Mouse (Mus musculus): ENCODE results near the gene Dazap2. TPM values are rescaled to one million over a fixed set of nuclear protein-coding genes. Genes with fewer than 3 reads are reported as not detected.

The Dazap2 gene
- polyA plus RNA-seq, 1 experiment from 2014 or later, result 152 TPM

DNA sequence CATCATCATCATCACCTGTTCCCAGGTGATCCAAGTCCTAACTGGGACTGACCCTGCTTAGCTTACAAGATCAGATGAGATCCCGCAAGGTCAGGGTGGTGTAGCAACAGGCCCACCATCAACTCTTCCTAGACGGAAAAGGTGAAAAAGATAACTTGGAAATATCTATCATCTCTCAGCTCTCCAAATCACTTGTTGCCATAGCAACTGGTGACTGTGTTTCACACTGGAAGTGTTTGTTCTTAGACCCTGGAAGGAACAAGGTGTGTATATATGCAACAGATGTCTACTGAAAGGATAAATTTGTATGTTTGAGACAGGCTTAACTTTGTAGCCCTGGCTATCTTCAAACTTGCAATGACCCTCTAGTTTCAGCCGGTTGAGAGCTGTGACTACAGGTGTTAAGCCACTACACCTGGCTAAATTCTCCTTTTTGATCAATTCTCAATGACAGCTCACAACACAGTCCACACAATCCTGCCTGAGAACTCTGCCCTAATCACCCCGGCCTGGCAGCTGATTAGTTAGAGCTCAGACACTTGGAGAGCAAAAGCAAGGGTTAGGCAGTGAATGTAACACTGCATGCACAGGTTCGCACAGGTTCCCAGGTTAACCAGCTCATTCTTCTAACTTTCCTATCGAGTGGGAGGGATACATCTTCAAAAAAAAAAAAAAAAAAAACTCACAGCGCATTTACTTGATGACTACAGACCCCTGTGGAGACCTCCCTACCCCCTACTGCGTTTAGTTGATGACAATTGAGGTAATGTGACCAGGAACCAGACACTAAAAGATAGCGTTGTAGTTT is 50.5 kb downstream of the Dazap2 start:
- Histone ChIP-seq H3K4me1 (replicated peaks; ENCODE audit: control insufficient read depth, insufficient read depth, low read length) (no peaks in the 10 kb centered on the region), H3K27me3 (replicated peaks; ENCODE audit: control insufficient read depth, insufficient read depth, low read length) (no peaks in the 10 kb centered on the region), H3K36me3 (ENCODE audit: control insufficient read depth, insufficient read depth) (no peaks in the 10 kb centered on the region), H3K9ac (replicated peaks; ENCODE audit: low read depth, low read length) (no peak overlapping the region), H3K27ac (ENCODE audit: low read length) (no peak overlapping the region), H3K9me3 (ENCODE audit: control insufficient read depth, low read length) (no peaks in the 10 kb centered on the region), H3K4me2 (ENCODE audit: low read length) (no peak overlapping the region), H3K4me3 (replicated peaks; ENCODE audit: low read length) (no peak overlapping the region)
- ATAC-seq, result no peak
- 43% methylated on average over 9 of the region's 9 CpGs for WGBS

DNA sequence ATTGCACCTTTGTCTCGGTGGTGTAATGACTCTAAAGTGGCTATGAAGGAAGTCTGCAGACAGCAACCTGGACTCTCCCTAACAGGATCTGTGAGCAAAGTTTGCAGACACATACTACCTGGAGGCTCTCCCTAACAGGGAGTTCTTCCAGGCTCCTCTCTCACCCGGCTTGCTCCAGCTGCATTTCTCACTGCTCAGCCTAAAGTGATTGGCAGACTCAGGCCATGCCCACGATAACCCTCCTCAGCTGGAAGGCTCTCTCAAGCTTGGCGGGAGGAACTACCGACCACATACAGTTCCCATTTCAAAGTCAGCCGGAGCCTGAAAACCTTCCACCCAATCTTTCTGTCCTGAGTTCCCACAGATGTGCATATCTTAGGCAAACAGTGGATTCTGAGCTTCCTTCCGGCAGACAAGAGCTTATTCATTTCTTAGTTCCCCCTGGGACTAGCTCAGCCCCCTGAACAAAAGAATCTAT is 51.1 kb downstream of the Dazap2 start:
- H3K9ac ChIP-seq (replicated peaks; ENCODE audit: low read depth, low read length), result no peak overlapping the region
- no peak overlapping the region for H3K4me2 ChIP-seq (ENCODE audit: low read length)
- H3K4me3 ChIP-seq (replicated peaks; ENCODE audit: low read length), result no peak overlapping the region
- H3K36me3 ChIP-seq (ENCODE audit: control insufficient read depth, insufficient read depth), result no peaks in the 10 kb centered on the region
- no peak overlapping the region for H3K27ac ChIP-seq (ENCODE audit: low read length)
- H3K4me1 ChIP-seq (replicated peaks; ENCODE audit: control insufficient read depth, insufficient read depth, low read length), result no peaks in the 10 kb centered on the region
- 16% methylated on average over 7 of the region's 7 CpGs for WGBS
- no peak for ATAC-seq
- no peaks in the 10 kb centered on the region for H3K9me3 ChIP-seq (ENCODE audit: control insufficient read depth, low read length)
- no peaks in the 10 kb centered on the region for H3K27me3 ChIP-seq (replicated peaks; ENCODE audit: control insufficient read depth, insufficient read depth, low read length)

DNA sequence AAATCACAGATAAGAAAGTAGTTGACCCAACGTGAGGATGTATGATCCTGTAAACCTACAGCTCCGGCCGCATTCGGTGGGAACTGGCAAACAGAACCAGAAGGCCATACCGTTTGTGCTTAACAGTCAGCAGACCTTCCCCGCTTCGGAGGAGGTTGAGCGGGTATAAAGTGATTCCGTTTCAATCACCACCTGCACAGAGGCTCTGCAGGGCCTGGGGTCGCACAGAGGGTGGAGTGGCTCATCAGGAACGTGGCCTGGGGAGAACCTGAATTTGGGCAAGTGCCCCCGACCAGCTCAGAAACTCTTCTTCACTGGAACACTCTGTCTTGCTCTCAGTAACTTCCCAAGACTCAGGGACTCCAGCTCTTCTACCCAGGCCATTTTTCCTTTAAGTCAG is 51.7 kb downstream of the Dazap2 start:
- H3K4me1 ChIP-seq (replicated peaks; ENCODE audit: control insufficient read depth, insufficient read depth, low read length), result no peaks in the 10 kb centered on the region
- H3K9ac ChIP-seq (replicated peaks; ENCODE audit: low read depth, low read length), result no peak overlapping the region
- H3K9me3 ChIP-seq (ENCODE audit: control insufficient read depth, low read length), result no peaks in the 10 kb centered on the region
- no peak overlapping the region for H3K4me2 ChIP-seq (ENCODE audit: low read length)
- no peaks in the 10 kb centered on the region for H3K27me3 ChIP-seq (replicated peaks; ENCODE audit: control insufficient read depth, insufficient read depth, low read length)
- 42% methylated on average over 12 of the region's 12 CpGs for WGBS
- no peaks in the 10 kb centered on the region for H3K36me3 ChIP-seq (ENCODE audit: control insufficient read depth, insufficient read depth)
- H3K27ac ChIP-seq (ENCODE audit: low read length), result no peak overlapping the region
- ATAC-seq, result no peak
- H3K4me3 ChIP-seq (replicated peaks; ENCODE audit: low read length), result no peak overlapping the region

DNA sequence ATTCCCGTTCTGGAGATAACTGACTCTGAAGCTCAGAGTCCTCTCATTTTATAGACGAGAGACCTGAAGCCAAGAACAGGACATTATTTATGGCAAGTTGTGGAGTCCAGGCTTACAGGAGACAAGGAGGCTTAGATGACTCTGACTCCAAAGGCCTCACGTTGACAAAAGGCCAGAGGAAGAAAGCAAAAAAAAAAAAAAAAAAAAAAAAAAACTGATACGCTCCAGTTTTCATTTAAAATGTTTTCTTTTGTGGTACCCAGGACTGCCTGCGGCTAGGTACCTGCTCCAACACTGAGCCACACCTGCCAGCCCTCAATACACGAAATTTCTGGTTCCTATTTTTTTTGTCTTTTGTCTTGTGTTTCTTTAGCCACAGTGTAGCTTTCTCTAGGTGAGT is 52.3 kb downstream of the Dazap2 start:
- no peak overlapping the region for H3K4me2 ChIP-seq (ENCODE audit: low read length)
- H3K27me3 ChIP-seq (replicated peaks; ENCODE audit: control insufficient read depth, insufficient read depth, low read length), result no peaks in the 10 kb centered on the region
- no peak overlapping the region for H3K4me3 ChIP-seq (replicated peaks; ENCODE audit: low read length)
- no peaks in the 10 kb centered on the region for H3K9me3 ChIP-seq (ENCODE audit: control insufficient read depth, low read length)
- ATAC-seq, result no peak
- 70% methylated on average over 6 of the region's 6 CpGs for WGBS
- no peaks in the 10 kb centered on the region for H3K4me1 ChIP-seq (replicated peaks; ENCODE audit: control insufficient read depth, insufficient read depth, low read length)
- H3K36me3 ChIP-seq (ENCODE audit: control insufficient read depth, insufficient read depth), result no peaks in the 10 kb centered on the region
- H3K9ac ChIP-seq (replicated peaks; ENCODE audit: low read depth, low read length), result no peak overlapping the region
- H3K27ac ChIP-seq (ENCODE audit: low read length), result no peak overlapping the region

DNA sequence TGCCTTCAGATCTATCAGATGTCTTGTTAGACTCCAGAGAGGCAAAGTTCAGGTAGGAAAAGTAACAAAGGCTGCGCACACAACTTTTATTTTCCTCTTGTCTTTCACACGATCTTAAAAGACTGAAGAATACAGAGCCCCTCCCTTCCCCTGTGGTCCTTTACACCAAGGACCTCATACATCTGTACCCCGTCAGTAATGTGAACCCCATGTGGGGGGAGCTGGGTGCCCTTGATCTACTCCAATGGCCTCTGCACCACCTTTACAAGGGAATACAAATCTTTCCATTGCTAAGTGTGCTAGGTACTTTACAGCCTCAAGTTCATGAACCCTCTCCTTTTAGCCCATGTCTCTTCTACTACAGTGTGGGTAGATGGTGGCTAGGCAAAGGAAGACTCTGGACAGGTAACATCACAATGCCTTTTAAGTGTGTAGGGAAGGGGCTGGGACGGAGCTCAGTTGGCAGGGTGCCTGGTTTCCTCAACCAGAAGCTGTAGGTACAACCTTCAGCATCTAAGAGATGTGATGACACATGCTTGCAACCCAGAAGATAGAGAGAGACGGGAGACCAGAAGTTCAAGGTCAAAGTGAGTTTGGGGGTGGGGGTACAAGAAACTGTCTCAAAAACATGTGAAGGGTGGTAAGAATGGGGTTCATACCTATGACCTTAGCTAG is 52.9 kb downstream of the Dazap2 start:
- H3K9ac ChIP-seq (replicated peaks; ENCODE audit: low read depth, low read length), result no peak overlapping the region
- ATAC-seq, result no peak
- no peak overlapping the region for H3K27ac ChIP-seq (ENCODE audit: low read length)
- no peaks in the 10 kb centered on the region for H3K4me1 ChIP-seq (replicated peaks; ENCODE audit: control insufficient read depth, insufficient read depth, low read length)
- H3K36me3 ChIP-seq (ENCODE audit: control insufficient read depth, insufficient read depth), result no peaks in the 10 kb centered on the region
- H3K4me2 ChIP-seq (ENCODE audit: low read length), result no peak overlapping the region
- H3K4me3 ChIP-seq (replicated peaks; ENCODE audit: low read length), result no peak overlapping the region
- no peaks in the 10 kb centered on the region for H3K9me3 ChIP-seq (ENCODE audit: control insufficient read depth, low read length)
- 90% methylated on average over 5 of the region's 5 CpGs for WGBS
- H3K27me3 ChIP-seq (replicated peaks; ENCODE audit: control insufficient read depth, insufficient read depth, low read length), result no peaks in the 10 kb centered on the region

DNA sequence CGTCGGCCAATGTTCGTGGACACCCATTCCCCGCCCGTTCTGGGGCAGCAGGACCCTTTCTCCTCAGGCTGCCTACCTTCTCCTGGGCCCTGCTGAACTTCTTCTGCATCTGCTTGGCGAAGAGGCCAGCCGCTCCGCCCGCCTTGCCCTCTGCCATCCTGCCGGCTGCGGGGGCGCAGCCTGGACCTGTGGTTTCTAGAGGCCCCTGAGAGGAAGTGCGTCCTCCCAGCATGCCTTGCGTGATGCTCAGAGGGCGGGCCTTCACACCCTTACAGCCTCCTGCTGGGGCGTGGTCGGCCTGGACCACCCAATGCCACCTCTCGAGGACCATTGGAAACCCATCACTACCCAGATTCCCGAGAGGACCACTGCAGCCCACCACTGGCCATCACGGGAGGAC is 54.2 kb downstream of the Dazap2 start, which contains the start of gene Bin2:
Gene Bin2 (minus strand): TSS at position 217 of the 400 bp plus-strand sequence.
- no peaks in the 10 kb centered on the region for H3K4me1 ChIP-seq (replicated peaks; ENCODE audit: control insufficient read depth, insufficient read depth, low read length)
- no peak within 1 kb of the TSS for H3K9ac ChIP-seq (replicated peaks; ENCODE audit: low read depth, low read length)
- no peak within 1 kb of the TSS for H3K4me3 ChIP-seq (replicated peaks; ENCODE audit: low read length)
- WGBS, result 94% methylated on average over 20 of the region's 20 CpGs
- no peaks in the 10 kb centered on the region for H3K36me3 ChIP-seq (ENCODE audit: control insufficient read depth, insufficient read depth)
- no peaks in the 10 kb centered on the region for H3K9me3 ChIP-seq (ENCODE audit: control insufficient read depth, low read length)
- no peak for ATAC-seq
- H3K27ac ChIP-seq (ENCODE audit: low read length), result no peak within 1 kb of the TSS
- H3K4me2 ChIP-seq (ENCODE audit: low read length), result no peak within 1 kb of the TSS
- H3K27me3 ChIP-seq (replicated peaks; ENCODE audit: control insufficient read depth, insufficient read depth, low read length), result no peaks in the 10 kb centered on the region

DNA sequence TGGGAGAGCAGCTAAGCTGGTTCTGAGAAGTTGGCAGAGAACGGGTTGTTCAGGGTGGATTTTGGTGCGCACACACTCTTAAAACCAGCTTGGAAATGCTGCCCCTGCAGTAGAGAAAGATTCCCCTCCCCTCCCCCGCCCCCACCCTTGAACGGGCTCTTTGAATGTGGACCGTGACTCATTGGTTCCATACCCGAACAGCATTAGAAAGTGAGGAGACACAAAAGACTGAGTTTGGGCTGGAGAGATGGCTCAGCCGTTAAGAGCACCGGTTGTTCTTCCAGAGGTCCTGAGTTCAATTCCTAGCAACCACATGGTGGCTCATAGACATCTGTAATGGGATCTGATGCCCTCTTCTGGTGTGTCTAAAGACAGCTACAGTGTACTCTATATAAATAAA is 54.9 kb downstream of the Dazap2 start:
- Histone ChIP-seq H3K36me3 (ENCODE audit: control insufficient read depth, insufficient read depth) (no peaks in the 10 kb centered on the region), H3K27ac (ENCODE audit: low read length) (no peak overlapping the region), H3K27me3 (replicated peaks; ENCODE audit: control insufficient read depth, insufficient read depth, low read length) (no peaks in the 10 kb centered on the region), H3K9ac (replicated peaks; ENCODE audit: low read depth, low read length) (no peak overlapping the region), H3K4me2 (ENCODE audit: low read length) (no peak overlapping the region), H3K4me3 (replicated peaks; ENCODE audit: low read length) (no peak overlapping the region), H3K9me3 (ENCODE audit: control insufficient read depth, low read length) (no peaks in the 10 kb centered on the region), H3K4me1 (replicated peaks; ENCODE audit: control insufficient read depth, insufficient read depth, low read length) (no peaks in the 10 kb centered on the region)
- no peak for ATAC-seq
- WGBS, result 84% methylated on average over 8 of the region's 8 CpGs

Small RNA genes within 50 kb of the gene (microRNA-seq; reads per million reads assigned to microRNA genes)
- gene Mir6961, result not detected

Other genes starting within 250 kb of the Dazap2 start
- gene Gm5475, start 193.2 kb upstream of the Dazap2 start, polyA plus RNA-seq (2015; fragmentation: Nextera tagmentation; extraction: Ambion mirVana), result 0.09 TPM in 2 replicates
- gene Slc11a2, start 190.3 kb upstream of the Dazap2 start, polyA plus RNA-seq (2015; fragmentation: Nextera tagmentation; extraction: Ambion mirVana), result 20.3 and 28.2 TPM in 2 replicates
- gene Letmd1, start 146.3 kb upstream of the Dazap2 start, polyA plus RNA-seq (2015; fragmentation: Nextera tagmentation; extraction: Ambion mirVana), result 52.4 and 58.7 TPM in 2 replicates
- gene Csrnp2, start 119.9 kb upstream of the Dazap2 start, polyA plus RNA-seq (2015; fragmentation: Nextera tagmentation; extraction: Ambion mirVana), result 56.3 and 56.9 TPM in 2 replicates
- 30.7 and 35.1 TPM in 2 replicates for gene Tfcp2, start 63.3 kb upstream of the Dazap2 start, polyA plus RNA-seq (2015; fragmentation: Nextera tagmentation; extraction: Ambion mirVana)
- 52.7 and 53.2 TPM in 2 replicates for gene Pou6f1, start 15.4 kb upstream of the Dazap2 start, polyA plus RNA-seq (2015; fragmentation: Nextera tagmentation; extraction: Ambion mirVana)
- gene Smagp, start 21.6 kb downstream of the Dazap2 start, polyA plus RNA-seq (2015; fragmentation: Nextera tagmentation; extraction: Ambion mirVana), result 2.4 and 3.3 TPM in 2 replicates
- gene Bin2, start 54.2 kb downstream of the Dazap2 start, polyA plus RNA-seq (2015; fragmentation: Nextera tagmentation; extraction: Ambion mirVana), result 0.65 and 0.70 TPM in 2 replicates
- gene Cela1, start 72.6 kb downstream of the Dazap2 start, polyA plus RNA-seq (2015; fragmentation: Nextera tagmentation; extraction: Ambion mirVana), result 1.1 and 1.4 TPM in 2 replicates
- gene Galnt6, start 114.0 kb downstream of the Dazap2 start, polyA plus RNA-seq (2015; fragmentation: Nextera tagmentation; extraction: Ambion mirVana), result 0.34 and 0.39 TPM in 2 replicates
- 20.8 and 25.7 TPM in 2 replicates for gene Slc4a8, start 146.4 kb downstream of the Dazap2 start, polyA plus RNA-seq (2015; fragmentation: Nextera tagmentation; extraction: Ambion mirVana)

Data from forebrain, embryonic 16.5 days (tissue).